Mouse (Mus musculus): ENCODE measurements around the gene Ucp2. TPM values are rescaled to one million over a fixed set of nuclear protein-coding genes. Genes with fewer than 3 reads are reported as not detected.

Gene Ucp2
- polyA plus RNA-seq (2015; fragmentation: Nextera tagmentation; extraction: Ambion mirVana), result 59.5 and 69.5 TPM in 2 replicates

GRCm38 (mm10) chr7:100493117-100493483, at the start of gene Ucp2:
Ucp2 (plus strand) TSS chr7:100493337.
- Histone ChIP-seq H3K36me3 (ENCODE audit: control insufficient read depth, insufficient read depth, low read length) (no peaks in the 10 kb centered on the region), H3K27me3 (ENCODE audit: control insufficient read depth, insufficient read depth, low read depth, low read length) (no peaks in the 10 kb centered on the region), H3K4me2 (ENCODE audit: low read length) (peak within 1 kb of the TSS; percentile 60), H3K4me1 (ENCODE audit: control insufficient read depth, insufficient read depth, low read length) (peaks cover 21% of the 10 kb centered on the region), H3K4me3 (ENCODE audit: low read depth, low read length) (peak within 1 kb of the TSS; percentile 38), H3K9ac (ENCODE audit: low read depth, low read length) (peak within 1 kb of the TSS; percentile 60), H3K27ac (ENCODE audit: low read length) (0 out of 2 replicates have a peak within 1 kb of the TSS, but pooled peaks have one; percentile 39), H3K9me3 (replicated peaks; ENCODE audit: control insufficient read depth, low read length, poor library complexity, severe bottlenecking) (no peaks in the 10 kb centered on the region)
- WGBS, result 1% methylated on average over 27 of the region's 27 CpGs
- no peak for ATAC-seq

GRCm38 (mm10) chr7:100443728-100444127, 49.4 kb upstream of the Ucp2 start:
- Histone ChIP-seq H3K27ac (ENCODE audit: low read length) (no peak overlapping the region), H3K4me3 (ENCODE audit: low read depth, low read length) (no peak overlapping the region), H3K4me2 (ENCODE audit: low read length) (no peak overlapping the region), H3K9ac (ENCODE audit: low read depth, low read length) (no peak overlapping the region), H3K9me3 (replicated peaks; ENCODE audit: control insufficient read depth, low read length, poor library complexity, severe bottlenecking) (no peaks in the 10 kb centered on the region), H3K4me1 (ENCODE audit: control insufficient read depth, insufficient read depth, low read length) (no peaks in the 10 kb centered on the region), H3K36me3 (ENCODE audit: control insufficient read depth, insufficient read depth, low read length) (peaks cover 21% of the 10 kb centered on the region), H3K27me3 (ENCODE audit: control insufficient read depth, insufficient read depth, low read depth, low read length) (no peaks in the 10 kb centered on the region)
- ATAC-seq, result no peak
- WGBS, result 94% methylated on average over 4 of the region's 4 CpGs

GRCm38 (mm10) chr7:100446271-100446670, 46.9 kb upstream of the Ucp2 start:
- Histone ChIP-seq H3K4me2 (ENCODE audit: low read length) (no peak overlapping the region), H3K27me3 (ENCODE audit: control insufficient read depth, insufficient read depth, low read depth, low read length) (no peaks in the 10 kb centered on the region), H3K4me1 (ENCODE audit: control insufficient read depth, insufficient read depth, low read length) (no peaks in the 10 kb centered on the region), H3K9ac (ENCODE audit: low read depth, low read length) (no peak overlapping the region), H3K4me3 (ENCODE audit: low read depth, low read length) (no peak overlapping the region), H3K9me3 (replicated peaks; ENCODE audit: control insufficient read depth, low read length, poor library complexity, severe bottlenecking) (no peaks in the 10 kb centered on the region), H3K36me3 (ENCODE audit: control insufficient read depth, insufficient read depth, low read length) (peaks cover 28% of the 10 kb centered on the region), H3K27ac (ENCODE audit: low read length) (no peak overlapping the region)
- WGBS, result 97% methylated on average over 5 of the region's 5 CpGs
- no peak for ATAC-seq

- ATAC-seq, result no peak
- no peak overlapping the region for H3K4me2 ChIP-seq (ENCODE audit: low read length)
Observed at GRCm38 (mm10) chr7:100448530-100448929, 44.6 kb upstream of the Ucp2 start.

GRCm38 (mm10) chr7:100448985-100449384, 44.2 kb upstream of the Ucp2 start:
- 96% methylated on average over 3 of the region's 3 CpGs for WGBS

More at GRCm38 (mm10) chr7:100448530-100448929, 44.6 kb upstream of the Ucp2 start:
- Histone ChIP-seq H3K27ac (ENCODE audit: low read length) (no peak overlapping the region), H3K9ac (ENCODE audit: low read depth, low read length) (no peak overlapping the region), H3K4me1 (ENCODE audit: control insufficient read depth, insufficient read depth, low read length) (no peaks in the 10 kb centered on the region), H3K9me3 (replicated peaks; ENCODE audit: control insufficient read depth, low read length, poor library complexity, severe bottlenecking) (no peaks in the 10 kb centered on the region), H3K27me3 (ENCODE audit: control insufficient read depth, insufficient read depth, low read depth, low read length) (no peaks in the 10 kb centered on the region), H3K4me3 (ENCODE audit: low read depth, low read length) (no peak overlapping the region), H3K36me3 (ENCODE audit: control insufficient read depth, insufficient read depth, low read length) (peaks cover 24% of the 10 kb centered on the region)
- 92% methylated on average over 12 of the region's 12 CpGs for WGBS

DNA sequence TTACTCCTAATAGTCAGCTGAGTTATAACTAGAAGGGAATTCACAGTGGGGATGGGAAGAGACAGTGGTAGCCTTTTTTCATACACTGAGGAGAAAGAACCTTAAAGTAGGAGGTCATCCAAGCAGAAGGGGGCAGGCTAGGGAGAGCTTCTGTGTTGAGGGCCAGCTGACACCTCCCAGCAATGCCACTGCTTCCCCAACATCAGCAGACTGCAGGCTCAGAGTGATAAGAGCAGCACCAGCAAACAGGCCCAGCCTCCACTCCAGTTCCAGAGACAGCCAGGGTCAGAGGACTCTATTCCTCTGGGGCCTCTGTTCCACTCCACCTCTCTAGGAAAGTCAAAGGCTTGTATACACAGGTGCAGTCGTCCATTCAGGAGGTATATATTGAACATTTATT, 35.0 kb upstream of the Ucp2 start:
- peaks cover 29% of the 10 kb centered on the region for H3K36me3 ChIP-seq (ENCODE audit: control insufficient read depth, insufficient read depth, low read length)
- 81% methylated on average over 1 of the region's 1 CpGs for WGBS
- H3K9me3 ChIP-seq (replicated peaks; ENCODE audit: control insufficient read depth, low read length, poor library complexity, severe bottlenecking), result no peaks in the 10 kb centered on the region
- no peak overlapping the region for H3K9ac ChIP-seq (ENCODE audit: low read depth, low read length)
- H3K27ac ChIP-seq (ENCODE audit: low read length), result no peak overlapping the region
- no peaks in the 10 kb centered on the region for H3K27me3 ChIP-seq (ENCODE audit: control insufficient read depth, insufficient read depth, low read depth, low read length)
- no peak overlapping the region for H3K4me3 ChIP-seq (ENCODE audit: low read depth, low read length)
- H3K4me1 ChIP-seq (ENCODE audit: control insufficient read depth, insufficient read depth, low read length), result no peaks in the 10 kb centered on the region
- no peak overlapping the region for H3K4me2 ChIP-seq (ENCODE audit: low read length)
- ATAC-seq, result no peak

More at GRCm38 (mm10) chr7:100448985-100449384, 44.2 kb upstream of the Ucp2 start:
- no peak for ATAC-seq
- Histone ChIP-seq H3K4me3 (ENCODE audit: low read depth, low read length) (no peak overlapping the region), H3K9ac (ENCODE audit: low read depth, low read length) (no peak overlapping the region), H3K36me3 (ENCODE audit: control insufficient read depth, insufficient read depth, low read length) (peaks cover 24% of the 10 kb centered on the region), H3K4me2 (ENCODE audit: low read length) (no peak overlapping the region), H3K4me1 (ENCODE audit: control insufficient read depth, insufficient read depth, low read length) (no peaks in the 10 kb centered on the region), H3K27ac (ENCODE audit: low read length) (no peak overlapping the region), H3K27me3 (ENCODE audit: control insufficient read depth, insufficient read depth, low read depth, low read length) (no peaks in the 10 kb centered on the region), H3K9me3 (replicated peaks; ENCODE audit: control insufficient read depth, low read length, poor library complexity, severe bottlenecking) (no peaks in the 10 kb centered on the region)

- no peak for ATAC-seq
- H3K36me3 ChIP-seq (ENCODE audit: control insufficient read depth, insufficient read depth, low read length), result peaks cover 24% of the 10 kb centered on the region
- H3K27me3 ChIP-seq (ENCODE audit: control insufficient read depth, insufficient read depth, low read depth, low read length), result no peaks in the 10 kb centered on the region
- no peak overlapping the region for H3K27ac ChIP-seq (ENCODE audit: low read length)
- no peaks in the 10 kb centered on the region for H3K4me1 ChIP-seq (ENCODE audit: control insufficient read depth, insufficient read depth, low read length)
- no peak overlapping the region for H3K4me3 ChIP-seq (ENCODE audit: low read depth, low read length)
- H3K4me2 ChIP-seq (ENCODE audit: low read length), result no peak overlapping the region
- no peaks in the 10 kb centered on the region for H3K9me3 ChIP-seq (replicated peaks; ENCODE audit: control insufficient read depth, low read length, poor library complexity, severe bottlenecking)
- WGBS, result 87% methylated on average over 3 of the region's 3 CpGs
- no peak overlapping the region for H3K9ac ChIP-seq (ENCODE audit: low read depth, low read length)
Observed at GRCm38 (mm10) chr7:100459862-100460261, 33.3 kb upstream of the Ucp2 start.

- no peaks in the 10 kb centered on the region for H3K9me3 ChIP-seq (replicated peaks; ENCODE audit: control insufficient read depth, low read length, poor library complexity, severe bottlenecking)
- no peak overlapping the region for H3K9ac ChIP-seq (ENCODE audit: low read depth, low read length)
- H3K4me3 ChIP-seq (ENCODE audit: low read depth, low read length), result no peak overlapping the region
- no peak overlapping the region for H3K4me2 ChIP-seq (ENCODE audit: low read length)
- no peaks in the 10 kb centered on the region for H3K4me1 ChIP-seq (ENCODE audit: control insufficient read depth, insufficient read depth, low read length)
- H3K36me3 ChIP-seq (ENCODE audit: control insufficient read depth, insufficient read depth, low read length), result peaks cover 12% of the 10 kb centered on the region
- no peaks in the 10 kb centered on the region for H3K27me3 ChIP-seq (ENCODE audit: control insufficient read depth, insufficient read depth, low read depth, low read length)
- ATAC-seq, result no peak
- 86% methylated on average over 6 of the region's 6 CpGs for WGBS
- no peak overlapping the region for H3K27ac ChIP-seq (ENCODE audit: low read length)
Observed at GRCm38 (mm10) chr7:100461621-100462151, 31.5 kb upstream of the Ucp2 start.

GRCm38 (mm10) chr7:100463194-100463593, 29.9 kb upstream of the Ucp2 start:
- no peak for ATAC-seq
- Histone ChIP-seq H3K4me3 (ENCODE audit: low read depth, low read length) (no peak overlapping the region), H3K27ac (ENCODE audit: low read length) (no peak overlapping the region), H3K4me2 (ENCODE audit: low read length) (no peak overlapping the region), H3K27me3 (ENCODE audit: control insufficient read depth, insufficient read depth, low read depth, low read length) (no peaks in the 10 kb centered on the region), H3K9me3 (replicated peaks; ENCODE audit: control insufficient read depth, low read length, poor library complexity, severe bottlenecking) (no peaks in the 10 kb centered on the region), H3K9ac (ENCODE audit: low read depth, low read length) (no peak overlapping the region), H3K4me1 (ENCODE audit: control insufficient read depth, insufficient read depth, low read length) (no peaks in the 10 kb centered on the region), H3K36me3 (ENCODE audit: control insufficient read depth, insufficient read depth, low read length) (peaks cover 12% of the 10 kb centered on the region)
- WGBS, result 91% methylated on average over 9 of the region's 9 CpGs
